Mouse (Mus musculus): ENCODE measurements at regions not wholly inside any gene's neighbourhood (a gene's known extent, or its start where the extent isn't known, plus 50 kb on each side); places are given as distances from the start of the nearest gene placed in this dataset.

- Histone ChIP-seq H3K9ac (replicated peaks; ENCODE audit: low read depth) (no peak overlapping the region), H3K27ac (ENCODE audit: low read length) (no peak overlapping the region), H3K4me3 (ENCODE audit: low read depth, low read length) (no peak overlapping the region), H3K27me3 (replicated peaks; ENCODE audit: insufficient read depth, low read length) (no peaks in the 10 kb centered on the region), H3K36me3 (ENCODE audit: insufficient read depth, low read length) (no peaks in the 10 kb centered on the region), H3K4me2 (replicated peaks; ENCODE audit: low read depth, low read length) (no peak overlapping the region), H3K9me3 (ENCODE audit: low read length) (no peaks in the 10 kb centered on the region), H3K4me1 (ENCODE audit: insufficient read depth, low read depth, low read length) (no peaks in the 10 kb centered on the region; the same call in 1 of the 2 replicates)
- no peak for DNase-seq (ENCODE audit: low spot score)
- 74% methylated on average over 9 of the region's 9 CpGs for WGBS
- TF ChIP-seq CTCF (IDR thresholded peaks at IDR 0.05) (no peak), EP300 (IDR thresholded peaks at IDR 0.05) (no peak)
- ATAC-seq = no peak
Measured at GRCm38 (mm10) chr6:51284881-51285280, 147.6 kb upstream of the Nfe2l3 start.

- H3K27ac ChIP-seq (ENCODE audit: low read length) = no peak overlapping the region
- H3K9ac ChIP-seq (replicated peaks; ENCODE audit: low read depth) = no peak overlapping the region
- H3K27me3 ChIP-seq (replicated peaks; ENCODE audit: insufficient read depth, low read length) = no peaks in the 10 kb centered on the region
- no peaks in the 10 kb centered on the region for H3K9me3 ChIP-seq (ENCODE audit: low read length)
- H3K4me3 ChIP-seq (ENCODE audit: low read depth, low read length) = no peak overlapping the region
- WGBS = 88% methylated on average over 2 of the region's 2 CpGs
- DNase-seq (ENCODE audit: low spot score) = no peak
- ATAC-seq = no peak
- no peak overlapping the region for H3K4me2 ChIP-seq (replicated peaks; ENCODE audit: low read depth, low read length)
- no peaks in the 10 kb centered on the region for H3K36me3 ChIP-seq (ENCODE audit: insufficient read depth, low read length)
- no peaks in the 10 kb centered on the region for H3K4me1 ChIP-seq (ENCODE audit: insufficient read depth, low read depth, low read length)
- TF ChIP-seq EP300 (IDR thresholded peaks at IDR 0.05) (no peak), CTCF (IDR thresholded peaks at IDR 0.05) (no peak)
Measured at GRCm38 (mm10) chr6:51286836-51287235, 145.6 kb upstream of the Nfe2l3 start.

GRCm38 (mm10) chr6:51287383-51287782 lies 145.1 kb upstream of the Nfe2l3 start:
- no peak for TF ChIP-seq CTCF (IDR thresholded peaks at IDR 0.05)
- TF ChIP-seq EP300 (IDR thresholded peaks at IDR 0.05) = no peak
- Histone ChIP-seq H3K27me3 (replicated peaks; ENCODE audit: insufficient read depth, low read length) (no peaks in the 10 kb centered on the region), H3K4me2 (replicated peaks; ENCODE audit: low read depth, low read length) (no peak overlapping the region), H3K4me3 (ENCODE audit: low read depth, low read length) (no peak overlapping the region), H3K4me1 (ENCODE audit: insufficient read depth, low read depth, low read length) (no peaks in the 10 kb centered on the region), H3K36me3 (ENCODE audit: insufficient read depth, low read length) (no peaks in the 10 kb centered on the region), H3K9ac (replicated peaks; ENCODE audit: low read depth) (no peak overlapping the region), H3K27ac (ENCODE audit: low read length) (no peak overlapping the region), H3K9me3 (ENCODE audit: low read length) (no peaks in the 10 kb centered on the region)
- WGBS = 49% methylated on average over 2 of the region's 2 CpGs
- no peak for DNase-seq (ENCODE audit: low spot score)
- ATAC-seq = no peak

- ATAC-seq = peak; percentile 33; the same call in 1 of the 2 replicates
- TF ChIP-seq EP300 (IDR thresholded peaks at IDR 0.05) (no peak), CTCF (IDR thresholded peaks at IDR 0.05) (no peak)
- Histone ChIP-seq H3K4me2 (replicated peaks; ENCODE audit: low read depth, low read length) (no peak overlapping the region), H3K4me1 (ENCODE audit: insufficient read depth, low read depth, low read length) (no peaks in the 10 kb centered on the region), H3K27ac (ENCODE audit: low read length) (no peak overlapping the region), H3K4me3 (ENCODE audit: low read depth, low read length) (no peak overlapping the region), H3K27me3 (replicated peaks; ENCODE audit: insufficient read depth, low read length) (no peaks in the 10 kb centered on the region), H3K9me3 (ENCODE audit: low read length) (no peaks in the 10 kb centered on the region), H3K9ac (replicated peaks; ENCODE audit: low read depth) (no peak overlapping the region), H3K36me3 (ENCODE audit: insufficient read depth, low read length) (no peaks in the 10 kb centered on the region)
- 56% methylated on average over 6 of the region's 6 CpGs for WGBS
- no peak for DNase-seq (ENCODE audit: low spot score)
Measured at GRCm38 (mm10) chr6:51287807-51288206, 144.7 kb upstream of the Nfe2l3 start.

GRCm38 (mm10) chr6:51288306-51289066 lies 144.0 kb upstream of the Nfe2l3 start:
- DNase-seq (ENCODE audit: low spot score) (no peak), ATAC-seq (no peak)
- H3K9ac ChIP-seq (replicated peaks; ENCODE audit: low read depth) = no peak overlapping the region
- no peak overlapping the region for H3K4me2 ChIP-seq (replicated peaks; ENCODE audit: low read depth, low read length)
- 67% methylated on average over 7 of the region's 7 CpGs for WGBS
- H3K36me3 ChIP-seq (ENCODE audit: insufficient read depth, low read length) = no peaks in the 10 kb centered on the region
- H3K4me1 ChIP-seq (ENCODE audit: insufficient read depth, low read depth, low read length) = no peaks in the 10 kb centered on the region
- H3K9me3 ChIP-seq (ENCODE audit: low read length) = no peaks in the 10 kb centered on the region
- TF ChIP-seq EP300 (IDR thresholded peaks at IDR 0.05) (no peak), CTCF (IDR thresholded peaks at IDR 0.05) (no peak)
- no peak overlapping the region for H3K27ac ChIP-seq (ENCODE audit: low read length)
- no peaks in the 10 kb centered on the region for H3K27me3 ChIP-seq (replicated peaks; ENCODE audit: insufficient read depth, low read length)
- H3K4me3 ChIP-seq (ENCODE audit: low read depth, low read length) = no peak overlapping the region

GRCm38 (mm10) chr6:51289067-51289725 lies 143.3 kb upstream of the Nfe2l3 start:
- Histone ChIP-seq H3K9ac (replicated peaks; ENCODE audit: low read depth) (no peak overlapping the region), H3K27me3 (replicated peaks; ENCODE audit: insufficient read depth, low read length) (no peaks in the 10 kb centered on the region), H3K4me3 (ENCODE audit: low read depth, low read length) (no peak overlapping the region), H3K27ac (ENCODE audit: low read length) (no peak overlapping the region), H3K9me3 (ENCODE audit: low read length) (no peaks in the 10 kb centered on the region), H3K4me1 (ENCODE audit: insufficient read depth, low read depth, low read length) (no peaks in the 10 kb centered on the region), H3K36me3 (ENCODE audit: insufficient read depth, low read length) (no peaks in the 10 kb centered on the region), H3K4me2 (replicated peaks; ENCODE audit: low read depth, low read length) (no peak overlapping the region)
- no peak for TF ChIP-seq CTCF (IDR thresholded peaks at IDR 0.05)
- no peak for TF ChIP-seq EP300 (IDR thresholded peaks at IDR 0.05)
- 67% methylated on average over 6 of the region's 6 CpGs for WGBS
- DNase-seq (ENCODE audit: low spot score) (no peak), ATAC-seq (no peak)

Measured in lung, postnatal 0 days (tissue).